Mouse (Mus musculus) brain, adult 2 months (tissue): ENCODE data around the gene Rsph1.
"Not testable (repeated sequence)": the region's sequence is repeated elsewhere in the genome, so short reads cannot be mapped to it uniquely, and the experiment has no call there.

Experiments used
- DNase-seq: peaks from one replicate; pipeline ENCODE4 v3.0.0; 2011; ENCODE audit warnings: low read depth, low spot score

Gene Rsph1

GRCm38 (mm10) chr17:31277931-31278330 lies 748 bp upstream of the Rsph1 start:
- no peak for DNase-seq

- no peak for DNase-seq
Measured at GRCm38 (mm10) chr17:31276207-31276921, 819 bp downstream of the Rsph1 start.

DNA sequence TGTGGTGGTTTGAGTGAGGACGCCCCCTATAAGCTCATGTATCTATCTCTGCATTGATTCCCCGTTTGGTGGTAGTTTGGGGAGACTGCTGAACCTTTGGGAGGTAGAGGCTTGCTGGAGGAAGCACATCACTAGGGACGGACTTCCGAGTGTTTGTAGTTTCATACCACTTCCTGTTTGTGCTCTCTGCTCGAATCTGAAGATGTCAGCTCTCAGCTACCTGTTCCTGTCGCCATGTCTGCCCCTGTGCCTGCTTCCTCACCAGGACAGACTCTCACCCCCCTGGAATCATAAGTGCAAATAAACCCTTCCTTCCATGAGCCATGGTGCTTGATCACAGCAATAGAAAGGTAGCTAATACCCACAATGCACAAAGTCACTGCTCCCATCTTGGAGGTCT lies 2.0 kb downstream of the Rsph1 start:
- DNase-seq = no peak

DNA sequence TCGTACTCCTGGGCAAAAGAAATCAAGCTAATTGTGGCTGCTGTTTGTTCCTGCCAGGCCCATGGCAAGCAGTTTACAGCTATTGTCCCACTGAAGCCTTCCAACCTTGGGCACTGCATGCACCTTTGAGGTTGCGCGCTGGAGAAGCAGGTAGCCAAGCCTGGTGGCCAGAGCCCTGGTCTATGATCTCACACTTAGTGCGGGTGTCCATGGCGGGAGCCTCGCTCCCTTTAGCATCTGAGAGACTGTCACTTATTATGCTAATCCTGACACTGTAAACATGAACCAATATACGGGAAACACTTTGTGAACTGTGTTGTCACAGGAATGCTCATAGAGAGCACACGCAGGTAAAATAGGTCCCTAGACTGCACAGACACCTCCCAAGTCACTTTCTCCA lies 3.6 kb downstream of the Rsph1 start:
- no peak for DNase-seq

GRCm38 (mm10) chr17:31272416-31273165 lies 4.6 kb downstream of the Rsph1 start:
- no peak for DNase-seq

- DNase-seq = no peak
Measured at GRCm38 (mm10) chr17:31271136-31271851, 5.9 kb downstream of the Rsph1 start.

- DNase-seq = not testable (repeated sequence)
Measured at GRCm38 (mm10) chr17:31270736-31271135, 6.4 kb downstream of the Rsph1 start.

DNA sequence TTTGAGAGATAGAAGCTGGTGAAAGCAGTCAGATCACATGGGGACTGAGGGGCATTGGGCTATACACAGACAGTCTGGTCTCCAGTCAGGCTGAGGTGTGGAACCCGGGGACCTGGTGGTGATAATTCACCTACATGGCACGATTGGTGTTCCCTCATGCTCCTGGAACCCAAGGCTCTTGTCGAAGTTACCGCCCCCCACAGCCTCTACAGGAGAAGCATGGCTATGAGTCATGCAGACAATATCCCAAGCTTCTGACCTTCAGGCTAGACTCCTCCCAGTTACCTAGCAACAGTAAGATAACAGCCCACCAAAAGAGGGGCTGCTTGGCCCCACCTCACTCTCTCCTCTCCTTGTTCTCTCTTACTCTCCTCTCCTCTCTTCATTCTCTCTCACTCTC lies 6.9 kb downstream of the Rsph1 start:
- DNase-seq = no peak

- no peak for DNase-seq
Measured at GRCm38 (mm10) chr17:31269761-31270160, 7.4 kb downstream of the Rsph1 start.

- no peak for DNase-seq
Measured at GRCm38 (mm10) chr17:31268016-31268415, 9.2 kb downstream of the Rsph1 start.

DNA sequence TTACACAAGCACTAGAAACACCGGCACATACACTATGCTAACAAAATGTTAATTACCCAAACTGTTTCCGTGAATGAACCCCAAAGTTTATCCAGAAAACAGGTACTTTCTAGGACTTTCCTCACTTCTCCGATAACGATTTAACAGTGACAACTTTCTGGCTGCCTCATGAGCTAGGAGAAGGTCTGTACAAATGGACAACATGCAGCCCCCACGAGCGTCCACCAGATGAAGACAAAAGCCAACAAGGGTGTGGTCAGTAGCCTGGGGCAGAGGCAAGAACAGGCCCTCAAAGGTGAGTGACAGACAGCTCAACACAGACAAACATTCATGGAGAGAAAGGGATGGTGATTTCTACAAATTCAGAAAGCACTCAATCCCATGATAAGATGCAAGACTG lies 9.6 kb downstream of the Rsph1 start:
- no peak for DNase-seq

DNA sequence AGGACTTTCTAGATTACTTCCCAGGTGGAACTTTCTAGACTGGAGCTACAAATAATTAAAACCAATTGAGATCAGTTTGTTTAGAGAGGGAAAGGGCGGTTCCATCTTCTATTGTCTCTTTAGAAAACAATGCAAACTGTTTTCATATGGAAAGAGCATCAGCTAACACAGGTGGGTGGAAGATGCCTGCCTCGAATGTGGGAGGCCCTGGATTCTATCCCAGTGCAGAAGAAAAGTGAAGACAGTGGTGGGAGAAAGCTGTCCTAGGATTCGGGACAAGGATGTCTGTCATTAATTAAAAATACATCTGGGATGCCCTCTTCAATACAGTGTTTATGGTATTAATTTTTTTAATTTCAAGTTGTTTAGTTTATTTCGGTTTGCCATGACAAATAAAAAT lies 10.0 kb downstream of the Rsph1 start:
- DNase-seq = no peak

GRCm38 (mm10) chr17:31266321-31266950 lies 10.7 kb downstream of the Rsph1 start:
- no peak for DNase-seq

DNA sequence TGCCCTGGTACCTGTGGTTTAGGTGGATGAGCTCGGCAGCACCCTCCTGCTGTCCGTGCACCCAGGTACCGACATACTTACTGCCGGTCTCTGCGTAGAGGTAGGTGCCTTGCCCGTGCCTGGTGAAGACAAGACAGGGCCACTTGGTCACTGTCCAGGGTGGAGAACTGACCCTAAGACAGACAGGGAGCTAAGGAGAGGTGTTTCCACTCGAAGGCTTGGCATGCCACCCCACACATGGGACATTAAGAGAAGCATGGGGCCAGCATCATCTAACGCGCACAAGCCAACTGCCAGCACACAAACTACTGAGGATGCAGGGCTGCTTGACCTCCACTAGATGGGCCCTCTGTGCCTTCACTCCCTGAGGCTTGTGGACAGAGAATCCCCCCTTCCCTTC lies 11.4 kb downstream of the Rsph1 start:
- DNase-seq = no peak

GRCm38 (mm10) chr17:31265171-31265572 lies 12.0 kb downstream of the Rsph1 start:
- no peak for DNase-seq

- DNase-seq = no peak
Measured at GRCm38 (mm10) chr17:31264372-31264771, 12.8 kb downstream of the Rsph1 start.

GRCm38 (mm10) chr17:31263770-31264169 lies 13.4 kb downstream of the Rsph1 start:
- no peak for DNase-seq

- peak; percentile 11 for DNase-seq
Measured at GRCm38 (mm10) chr17:31262715-31263114, 14.5 kb downstream of the Rsph1 start.

DNA sequence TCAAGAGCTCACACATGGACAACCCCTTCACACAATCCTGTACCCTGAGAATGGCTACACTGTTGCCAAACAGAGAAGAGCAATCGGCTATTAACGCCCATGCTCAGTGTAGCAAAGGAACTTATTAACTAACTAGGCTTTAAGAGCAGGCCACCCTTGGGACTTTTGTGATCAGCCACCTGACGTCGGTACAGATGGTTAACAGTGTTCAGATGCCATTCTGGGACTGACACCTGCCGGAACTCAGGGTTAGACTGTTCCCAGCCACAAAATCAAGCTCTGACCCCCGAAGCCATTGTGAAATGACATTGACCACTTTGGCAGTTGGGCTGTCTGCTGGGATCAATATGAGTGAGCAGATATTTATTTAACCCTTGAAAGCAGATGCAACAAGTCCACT lies 15.8 kb downstream of the Rsph1 start:
- DNase-seq = no peak

GRCm38 (mm10) chr17:31260430-31260829 lies 16.8 kb downstream of the Rsph1 start:
- no peak for DNase-seq

DNA sequence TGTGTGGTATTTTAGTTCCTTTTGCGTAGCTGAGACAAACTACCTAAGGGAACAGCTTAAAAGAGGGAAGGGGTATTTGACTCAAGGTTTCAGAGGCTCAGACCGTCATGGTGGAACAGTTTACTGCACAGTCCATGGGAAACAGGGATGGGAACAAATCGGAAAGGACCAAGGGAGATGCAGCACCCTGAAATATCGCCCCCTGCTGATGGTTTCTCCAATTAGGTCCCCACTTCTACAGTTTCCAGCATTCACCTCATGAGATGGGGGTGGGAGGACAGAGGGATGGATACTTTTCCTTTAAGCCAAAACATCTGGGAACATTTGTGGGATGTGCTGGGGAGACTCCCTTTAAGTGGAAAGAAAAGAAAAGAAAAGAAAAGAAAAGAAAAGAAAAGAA lies 17.4 kb downstream of the Rsph1 start:
- peak; percentile 10 for DNase-seq

DNA sequence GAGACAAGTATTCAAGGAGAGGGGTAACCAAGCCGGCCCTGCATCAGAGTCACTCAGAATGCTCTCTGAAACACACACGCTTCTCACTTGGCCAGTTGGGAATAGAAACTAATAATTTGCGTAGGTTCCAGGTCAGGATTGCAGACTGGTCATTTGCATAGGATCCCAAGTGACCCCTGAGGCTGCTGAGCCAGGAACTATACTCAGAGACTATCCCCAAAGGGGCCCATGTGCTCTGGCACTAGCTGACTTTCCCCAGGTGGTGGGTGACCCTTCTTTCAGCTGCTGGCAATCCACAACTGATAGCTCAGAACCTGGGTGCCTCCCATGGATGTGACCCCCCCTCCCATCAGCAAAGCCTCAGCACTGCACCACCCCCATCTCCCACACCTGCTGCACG lies 18.0 kb downstream of the Rsph1 start:
- no peak for DNase-seq
